Mouse (Mus musculus): ENCODE measurements at regions not wholly inside any gene's neighbourhood (a gene's known extent, or its start where the extent isn't known, plus 50 kb on each side); places are given as distances from the start of the nearest gene placed in this dataset.

GRCm38 (mm10) chr9:94467846-94468245 is 70.0 kb downstream of the 1190002N15Rik start:
- ATAC-seq (ENCODE audit: insufficient number of reproducible peaks, low FRiP score, low TSS enrichment): no peak

DNA sequence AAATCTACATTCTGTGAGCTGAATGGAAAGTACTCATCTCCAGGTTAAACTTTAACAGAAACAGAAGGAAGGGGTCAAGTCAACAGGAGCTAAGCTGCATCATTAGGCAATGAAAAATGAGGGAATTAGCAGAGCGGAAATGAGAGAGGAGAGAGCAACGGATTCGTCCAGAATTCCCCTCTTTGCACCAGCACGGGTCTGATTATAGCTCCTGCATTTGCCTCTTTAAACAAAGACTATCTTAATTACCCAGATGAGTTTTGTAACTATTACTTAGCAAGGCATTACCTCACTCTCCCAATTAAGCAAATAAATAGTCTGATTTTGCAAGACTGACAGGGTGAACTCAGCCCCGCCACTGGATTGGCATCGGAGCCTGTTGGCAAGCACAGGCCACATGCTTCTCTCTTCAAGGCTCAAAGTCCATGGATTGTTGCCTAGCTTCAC is 81.8 kb downstream of the 1190002N15Rik start:
- ATAC-seq (ENCODE audit: insufficient number of reproducible peaks, low FRiP score, low TSS enrichment): no peak

- no peak for ATAC-seq (ENCODE audit: insufficient number of reproducible peaks, low FRiP score, low TSS enrichment)
Observed at GRCm38 (mm10) chr9:94455466-94455865, 82.4 kb downstream of the 1190002N15Rik start.

DNA sequence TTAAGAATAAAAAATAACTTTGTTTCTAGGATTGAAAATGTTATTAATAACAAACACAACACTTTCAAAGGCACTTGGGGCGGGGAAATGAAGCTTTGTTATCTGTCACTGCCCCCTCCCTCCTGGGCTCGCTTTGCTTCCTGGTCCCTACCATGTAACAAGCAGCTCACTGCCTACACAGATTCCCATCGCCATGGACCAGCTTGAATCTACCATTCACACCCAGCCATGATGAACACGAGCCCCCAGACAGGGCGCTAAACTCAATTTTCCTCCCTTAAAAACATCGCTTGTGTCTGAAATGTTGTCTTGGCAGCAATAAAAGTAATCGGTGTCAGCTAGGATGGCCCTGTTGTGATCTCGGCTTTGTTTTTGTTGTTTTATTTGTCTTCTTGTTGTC is 88.0 kb downstream of the 1190002N15Rik start:
- ATAC-seq (ENCODE audit: insufficient number of reproducible peaks, low FRiP score, low TSS enrichment): no peak

- ATAC-seq (ENCODE audit: insufficient number of reproducible peaks, low FRiP score, low TSS enrichment): no peak
Observed at GRCm38 (mm10) chr9:94446182-94446763, 91.6 kb downstream of the 1190002N15Rik start.

- no peak for ATAC-seq (ENCODE audit: insufficient number of reproducible peaks, low FRiP score, low TSS enrichment)
Observed at GRCm38 (mm10) chr9:94444140-94444789, 93.6 kb downstream of the 1190002N15Rik start.

- no peak for ATAC-seq (ENCODE audit: insufficient number of reproducible peaks, low FRiP score, low TSS enrichment)
Observed at GRCm38 (mm10) chr9:94441393-94441792, 96.5 kb downstream of the 1190002N15Rik start.

DNA sequence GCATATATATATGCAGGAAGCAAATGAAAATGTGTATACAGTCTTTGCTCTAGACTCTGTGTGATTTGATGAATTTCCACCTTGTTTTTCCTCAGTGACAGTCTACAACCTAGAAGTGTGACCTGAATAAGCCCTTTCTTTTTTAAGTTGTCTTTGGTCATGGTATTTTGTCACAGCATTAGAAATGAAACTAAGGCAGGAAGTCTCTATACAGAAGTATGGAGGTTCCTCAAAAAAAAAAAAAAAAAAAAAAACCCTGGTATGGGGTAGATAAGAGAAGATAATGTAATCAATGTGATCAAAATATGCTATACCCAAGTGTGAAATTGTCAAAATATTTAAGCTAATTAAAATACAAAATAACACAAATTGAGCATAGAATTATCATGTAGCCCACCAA is 104.4 kb downstream of the 1190002N15Rik start:
- ATAC-seq (ENCODE audit: insufficient number of reproducible peaks, low FRiP score, low TSS enrichment): no peak

DNA sequence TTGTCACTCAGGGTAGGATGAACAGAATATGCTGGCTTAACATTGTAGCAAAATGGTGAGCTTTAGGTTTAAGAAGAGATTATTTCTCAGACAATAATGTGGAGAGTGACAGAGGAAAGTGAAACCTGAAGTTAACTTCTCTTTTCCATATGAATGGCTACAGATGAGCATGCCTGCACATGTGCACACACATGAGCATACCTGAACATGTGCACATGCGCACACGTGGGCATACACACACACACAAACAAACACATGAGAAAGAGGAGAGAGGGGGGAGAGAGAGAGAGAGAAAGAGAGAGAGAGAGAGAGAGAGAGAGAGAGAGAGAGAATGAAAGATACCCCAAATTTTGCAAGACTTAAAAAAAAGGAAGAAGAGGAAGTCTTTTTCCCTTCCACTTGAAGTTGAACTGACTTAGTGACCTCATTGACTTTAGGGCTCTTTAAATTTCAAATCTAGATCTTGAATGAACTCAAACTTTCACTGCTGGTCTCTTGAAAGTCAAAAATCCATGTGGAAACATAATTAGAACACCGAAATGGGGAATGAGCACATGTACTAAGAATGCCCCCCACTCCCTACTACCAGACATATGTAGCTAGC is 105.6 kb downstream of the 1190002N15Rik start:
- ATAC-seq (ENCODE audit: insufficient number of reproducible peaks, low FRiP score, low TSS enrichment): no peak

DNA sequence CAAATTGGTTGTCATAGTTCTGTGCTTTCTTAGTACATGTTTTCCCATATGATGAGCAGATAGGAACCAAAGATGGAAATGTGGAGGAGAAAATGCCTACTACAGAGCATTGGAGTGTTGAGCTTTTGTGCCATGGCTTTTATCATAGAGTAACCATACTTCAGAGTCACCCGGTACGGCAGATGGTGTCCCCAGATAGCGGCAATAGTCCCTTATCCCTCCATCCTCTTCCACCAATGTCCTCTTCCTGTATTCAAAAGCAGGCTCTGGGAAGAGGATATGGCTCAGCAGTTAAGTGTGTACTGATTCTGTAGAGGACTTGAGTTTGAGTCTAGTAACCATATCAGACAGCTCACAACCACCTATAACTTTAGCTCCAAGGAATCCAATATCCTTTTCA is 106.3 kb downstream of the 1190002N15Rik start:
- no peak for ATAC-seq (ENCODE audit: insufficient number of reproducible peaks, low FRiP score, low TSS enrichment)

DNA sequence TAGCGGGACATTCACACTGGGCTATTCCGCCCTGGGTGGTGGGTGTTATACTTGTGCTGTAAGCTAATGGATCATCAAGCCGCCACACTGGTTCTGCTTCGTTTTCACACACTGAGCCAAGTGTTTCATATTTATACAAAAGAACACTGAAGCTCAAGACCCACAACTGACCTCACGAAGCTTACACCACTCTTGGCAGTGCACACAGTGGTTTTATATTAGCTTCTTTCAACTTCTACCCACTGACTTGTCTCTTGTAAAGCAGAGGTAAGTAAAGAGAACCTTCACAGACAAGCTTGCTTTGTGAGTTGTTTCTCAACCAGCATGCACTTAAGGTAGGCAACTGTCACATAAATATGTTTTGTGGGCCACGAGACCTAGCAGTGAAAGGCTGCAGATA is 106.9 kb downstream of the 1190002N15Rik start:
- ATAC-seq (ENCODE audit: insufficient number of reproducible peaks, low FRiP score, low TSS enrichment): no peak

DNA sequence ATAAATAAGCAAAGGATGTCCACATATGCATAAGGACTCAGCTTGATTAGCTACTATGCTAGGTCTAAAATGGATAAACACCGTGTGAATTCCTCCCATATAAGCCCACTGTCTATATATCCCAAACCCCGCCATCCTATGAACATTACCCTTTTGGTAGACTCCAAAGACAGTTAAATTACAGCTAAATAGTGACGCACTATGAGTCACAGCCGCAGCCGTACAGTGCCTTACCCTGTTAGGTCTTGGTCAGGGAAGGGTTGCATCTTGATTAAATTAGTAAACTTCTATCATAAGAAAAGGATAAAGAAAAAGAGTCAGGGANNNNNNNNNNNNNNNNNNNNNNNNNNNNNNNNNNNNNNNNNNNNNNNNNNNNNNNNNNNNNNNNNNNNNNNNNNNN is 111.1 kb downstream of the 1190002N15Rik start:
- no peak for ATAC-seq (ENCODE audit: insufficient number of reproducible peaks, low FRiP score, low TSS enrichment)

DNA sequence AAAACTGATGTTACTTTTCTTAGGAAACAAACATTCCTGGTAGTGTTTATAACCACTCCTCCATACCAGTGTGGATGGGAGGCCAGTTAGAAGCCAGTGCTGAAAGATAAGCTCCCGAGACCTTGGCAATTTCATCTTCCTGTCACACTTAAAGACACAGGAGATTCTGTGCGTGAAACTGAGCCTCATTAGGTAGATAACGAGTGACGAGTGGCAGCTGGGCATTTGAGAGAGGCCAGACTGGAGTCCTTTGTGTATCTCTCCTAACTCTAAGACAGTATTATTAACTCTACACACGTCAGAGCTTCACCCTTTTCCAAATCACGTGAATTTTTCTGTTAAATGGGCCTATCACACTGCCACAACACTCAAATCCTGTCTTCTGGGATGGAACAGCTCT is 112.1 kb downstream of the 1190002N15Rik start:
- no peak for ATAC-seq (ENCODE audit: insufficient number of reproducible peaks, low FRiP score, low TSS enrichment)

- ATAC-seq (ENCODE audit: insufficient number of reproducible peaks, low FRiP score, low TSS enrichment): no peak
Observed at GRCm38 (mm10) chr9:94424438-94425135, 113.3 kb downstream of the 1190002N15Rik start.

- no peak for ATAC-seq (ENCODE audit: insufficient number of reproducible peaks, low FRiP score, low TSS enrichment)
Observed at GRCm38 (mm10) chr9:94410546-94410945, 127.3 kb downstream of the 1190002N15Rik start.

GRCm38 (mm10) chr9:94410042-94410441 is 127.8 kb downstream of the 1190002N15Rik start:
- no peak for ATAC-seq (ENCODE audit: insufficient number of reproducible peaks, low FRiP score, low TSS enrichment)

GRCm38 (mm10) chr9:94408635-94409323 is 129.1 kb downstream of the 1190002N15Rik start:
- ATAC-seq (ENCODE audit: insufficient number of reproducible peaks, low FRiP score, low TSS enrichment): no peak

- ATAC-seq (ENCODE audit: insufficient number of reproducible peaks, low FRiP score, low TSS enrichment): no peak
Observed at GRCm38 (mm10) chr9:94407671-94408070, 130.2 kb downstream of the 1190002N15Rik start.

DNA sequence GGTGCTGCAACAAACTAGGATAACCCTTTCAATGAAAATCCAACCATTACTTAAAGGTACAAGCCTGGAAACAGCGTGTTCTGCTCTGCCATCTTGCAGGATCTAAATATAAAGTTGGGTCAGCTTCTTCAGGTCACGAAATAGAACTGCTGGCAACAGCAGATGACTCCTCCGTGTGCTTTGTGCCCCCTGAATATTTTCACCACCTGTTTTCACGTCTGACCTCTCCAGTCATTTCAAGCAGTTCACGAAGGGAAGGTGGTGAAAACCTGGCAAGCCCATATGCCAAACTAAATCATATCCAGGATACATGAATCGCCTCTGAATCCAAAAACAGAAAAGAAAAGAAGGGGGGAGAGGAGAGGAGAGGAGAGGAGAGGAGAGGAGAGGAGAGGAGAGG is 133.3 kb downstream of the 1190002N15Rik start:
- ATAC-seq (ENCODE audit: insufficient number of reproducible peaks, low FRiP score, low TSS enrichment): peak; percentile 70

DNA sequence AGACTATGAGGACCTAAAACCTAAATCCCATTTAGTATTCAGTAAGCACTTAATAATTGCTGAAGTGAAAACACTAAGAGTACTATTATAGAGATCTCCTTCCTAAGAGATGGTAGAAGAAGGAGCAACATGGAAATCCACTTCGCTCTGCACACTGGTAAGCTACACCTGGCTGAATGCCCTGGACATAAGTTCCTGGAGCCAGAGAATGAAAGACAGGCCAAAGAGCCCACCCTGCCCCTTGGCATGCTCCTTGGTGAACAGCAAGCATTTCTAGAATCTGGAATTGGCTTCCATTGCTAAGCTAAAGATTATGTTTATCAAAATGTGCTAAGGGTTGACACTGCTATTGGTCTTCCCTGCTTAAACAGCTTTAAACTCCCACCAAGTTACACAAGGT is 137.3 kb downstream of the 1190002N15Rik start:
- ATAC-seq (ENCODE audit: insufficient number of reproducible peaks, low FRiP score, low TSS enrichment): no peak

- ATAC-seq (ENCODE audit: insufficient number of reproducible peaks, low FRiP score, low TSS enrichment): peak; percentile 45; the same call in 1 of the 2 replicates
Observed at GRCm38 (mm10) chr9:94395215-94395614, 142.7 kb downstream of the 1190002N15Rik start.

Data from cerebellum, adult (tissue).